In the genomic region with DNA sequence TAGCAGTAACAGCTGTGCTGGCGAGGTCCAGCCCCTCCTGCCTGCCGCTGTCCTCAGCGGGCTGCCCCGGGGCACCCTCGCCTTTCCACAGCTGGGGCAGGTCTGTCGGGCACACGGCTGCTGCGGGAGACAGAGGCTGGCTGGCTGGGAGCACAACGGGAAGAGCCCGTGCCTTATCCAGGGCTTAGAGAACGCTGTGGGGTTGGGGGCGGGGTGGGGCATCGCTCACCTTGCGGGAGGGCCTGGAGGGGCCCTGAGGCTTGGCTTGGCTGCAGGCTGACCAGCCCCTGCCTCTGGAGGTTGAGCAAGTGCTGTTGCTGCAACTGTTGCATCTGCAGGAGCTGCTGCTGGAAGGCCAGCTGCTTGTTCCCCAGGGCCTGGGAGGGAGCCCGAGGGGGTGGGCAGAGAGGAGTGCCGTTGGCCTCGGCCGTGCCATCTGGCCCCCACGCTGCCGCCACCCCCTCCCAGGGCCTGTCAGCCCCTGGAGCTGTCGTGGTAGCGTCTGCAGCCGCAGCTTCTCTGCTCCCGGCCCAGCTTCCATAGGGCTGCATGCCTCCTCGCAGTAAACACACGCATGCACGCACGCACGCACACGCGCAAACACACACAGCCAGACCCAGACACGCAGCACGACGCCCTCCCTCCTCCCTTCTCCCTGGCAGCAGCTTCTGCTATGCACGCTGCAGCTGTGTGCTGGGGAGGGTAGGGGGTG, we compare ENCODE assay signal across 9 mouse cellular contexts. TPM values are rescaled to one million over a fixed set of nuclear protein-coding genes. Genes with fewer than 3 reads are reported as not detected.
DNase-seq lines count a peak whose midpoint lies in the region; ATAC-seq and TF ChIP-seq lines count a peak whose summit lies in the region.
"Had no signal": no experiment of that assay in that cellular context is flagged by ENCODE, and none has a peak within 500 bp of the region (broad histone marks: within the 10 kb centered on the region; RNA-seq: fewer than 3 reads in every experiment).

No protein-coding gene starts in this region.

- no peak for DNase-seq in heart, embryonic 10.5 days (ENCODE audit: low spot score)
- DNase-seq in heart, postnatal 36 days = no peak
- DNase-seq in embryo, embryonic 11 days = peak; percentile 58
- peak; percentile 64 to 82 for DNase-seq in left cerebral cortex, postnatal 10 days (ENCODE audit: extremely low spot score in 1 of 2, low spot score in 2 of 2)
- no peak for DNase-seq in spleen, adult 12 weeks (ENCODE audit: low spot score)
- no peak for DNase-seq in thymus, postnatal 14 days

- H3ac ChIP-seq in myocyte (ENCODE audit: control insufficient read depth, insufficient read length) = no peak overlapping the region

- peak overlapping the region; percentile 41 for H3K4me3 ChIP-seq in heart, embryonic 10.5 days
- peak overlapping the region; percentile 33 for H3K4me3 ChIP-seq in heart, embryonic 15.5 days
- H3K4me3 ChIP-seq in myocyte = no peak overlapping the region
- H3K4me3 ChIP-seq: erythroblast, embryonic 14.5 days had no signal

- H3K27ac ChIP-seq in heart, embryonic 10.5 days = peak overlapping the region; percentile 76
- peak overlapping the region; percentile 20; the same call in 1 of the 2 replicates for H3K27ac ChIP-seq in heart, embryonic 15.5 days

- intact Hi-C loops in heart, postnatal 36 days (cut with DNase I) = no loop called here
- intact Hi-C loops in left cerebral cortex, postnatal 10 days (cut with DNase I) = loop anchor here (5.0 kb wide), 1 partner anchor 169 kb away; no protein-coding TSS in a partner anchor

- H3K79me2 ChIP-seq in myocyte (ENCODE audit: control insufficient read depth, insufficient read depth) = no peaks in the 10 kb centered on the region

- no peak for TF ChIP-seq POLR2A in myocyte (IDR thresholded peaks at IDR 0.05; ENCODE audit: insufficient read length, low read depth)

- peak overlapping the region; percentile 63 for H3K4me2 ChIP-seq in heart, embryonic 15.5 days
- no peak overlapping the region for H3K4me2 ChIP-seq in myocyte (ENCODE audit: low read depth)

- H3K9me3 ChIP-seq in heart, embryonic 10.5 days = no peaks in the 10 kb centered on the region
- H3K9me3 ChIP-seq in heart, embryonic 15.5 days (replicated peaks) = no peaks in the 10 kb centered on the region

- H3K36me3 ChIP-seq in heart, embryonic 10.5 days = peaks cover 78% of the 10 kb centered on the region
- H3K36me3 ChIP-seq in heart, embryonic 15.5 days = no peaks in the 10 kb centered on the region
- H3K36me3 ChIP-seq in myocyte (ENCODE audit: control insufficient read depth, insufficient read depth) = peaks cover 3% of the 10 kb centered on the region

- 0 out of 2 replicates have a peak, but pooled peaks cover 7% of the 10 kb centered on the region for H3K27me3 ChIP-seq in heart, embryonic 10.5 days (ENCODE audit: insufficient read depth, poor library complexity, severe bottlenecking)
- H3K27me3 ChIP-seq in heart, embryonic 15.5 days = no peaks in the 10 kb centered on the region
- no peaks in the 10 kb centered on the region for H3K27me3 ChIP-seq in myocyte (ENCODE audit: control insufficient read depth, insufficient read depth, insufficient read length)

- WGBS in heart, embryonic 10.5 days = 17% methylated on average over 35 of the region's 35 CpGs
- WGBS in heart, embryonic 15.5 days = 29% methylated on average over 35 of the region's 35 CpGs

- ATAC-seq in heart, embryonic 15.5 days (replicated peaks; ENCODE audit: insufficient number of reproducible peaks, insufficient read depth, low FRiP score, low read depth) = peak; percentile 32; the same call in 1 of the 2 replicates

- peaks cover 77% of the 10 kb centered on the region for H3K4me1 ChIP-seq in heart, embryonic 10.5 days
- H3K4me1 ChIP-seq in heart, embryonic 15.5 days (replicated peaks) = peaks cover 38% of the 10 kb centered on the region

- peak overlapping the region; percentile 38; the same call in 1 of the 2 replicates for H3K9ac ChIP-seq in heart, embryonic 15.5 days

TF ChIP-seq in myocyte, 11 proteins besides CTCF, POLR2A, EP300 and RAD21:
- TF ChIP-seq TCF12 (IDR thresholded peaks at IDR 0.05; ENCODE audit: insufficient read depth, poor library complexity, severe bottlenecking) = no peak
- peak; percentile 37 for TF ChIP-seq POLR2AphosphoS2 (IDR thresholded peaks at IDR 0.05; ENCODE audit: insufficient read length, low read depth)

RNA-seq across cellular contexts. Expression of a gene that starts 44.0 kb away (rescaled TPM):
- polyA plus RNA-seq in heart, embryonic 10.5 days (2016; fragmentation: Nextera tagmentation; extraction: Ambion mirVana) = 15.3 and 17.7 TPM in 2 replicates
- total RNA-seq in heart, postnatal 36 days (2021) = 1 to 10 TPM in 1 of 2 experiments, under 1 TPM in 1; 0.81 to 3.1 TPM
- polyA plus RNA-seq in heart, embryonic 15.5 days (2015; fragmentation: Nextera tagmentation; extraction: Ambion mirVana) = 7.9 and 12.1 TPM in 2 replicates
- total RNA-seq in left cerebral cortex, postnatal 10 days (2021) = 1 to 10 TPM; 1.5 to 1.7 TPM
- 1.1 TPM for polyA plus RNA-seq in myocyte (2012; fragmentation: generic; extraction: Trizol)

RNA-seq across cellular contexts. Expression of a gene that starts 45.9 kb away (rescaled TPM):
- polyA plus RNA-seq in heart, embryonic 10.5 days (2016; fragmentation: Nextera tagmentation; extraction: Ambion mirVana) = 12.4 and 27.3 TPM in 2 replicates
- total RNA-seq in heart, postnatal 36 days (2021) = 10 to 100 TPM in 1 of 2 experiments, 1 to 10 TPM in 1; 9.5 to 11.3 TPM
- polyA plus RNA-seq in heart, embryonic 15.5 days (2015; fragmentation: Nextera tagmentation; extraction: Ambion mirVana) = 6.4 and 11.1 TPM in 2 replicates
- total RNA-seq in left cerebral cortex, postnatal 10 days (2021) = 10 to 100 TPM; 52.3 to 53.9 TPM
- polyA plus RNA-seq in myocyte (2012; fragmentation: generic; extraction: Trizol) = 24.7 TPM

Comparison
In these comparisons a context has a peak if more than half of its experiments do, and no peak if none do; other contexts are left out.
1. DNase-seq: peak in embryo, embryonic 11 days (single experiment) and left cerebral cortex, postnatal 10 days (2 of 2); none in heart, embryonic 10.5 days (single experiment), heart, postnatal 36 days (0 of 2), spleen, adult 12 weeks (single experiment) and thymus, postnatal 14 days (single experiment).